8 mouse cellular contexts compared by ENCODE assay signal in genomic region chr10:61331046-61331445, GRCm38 (mm10). TPM values are rescaled to one million over a fixed set of nuclear protein-coding genes. Genes with fewer than 3 reads are reported as not detected.
DNase-seq lines count a peak whose midpoint lies in the region; ATAC-seq lines count a peak whose summit lies in the region.

No protein-coding gene starts in this region.

- no peak overlapping the region for H3K4me2 ChIP-seq in liver, embryonic 11.5 days

- H3K4me3 ChIP-seq in liver, embryonic 11.5 days (ENCODE audit: low read depth, low read length): no peak overlapping the region

- no peaks in the 10 kb centered on the region for H3K4me1 ChIP-seq in liver, embryonic 11.5 days (replicated peaks; ENCODE audit: control insufficient read depth, insufficient read depth, low read length)

- WGBS in liver, embryonic 11.5 days: 81% methylated on average over 5 of the region's 5 CpGs

- H3K9ac ChIP-seq in liver, embryonic 11.5 days (ENCODE audit: low read depth, low read length): no peak overlapping the region

- peaks cover 4% of the 10 kb centered on the region; the same call in 1 of the 2 replicates for H3K36me3 ChIP-seq in liver, embryonic 11.5 days (ENCODE audit: control insufficient read depth, insufficient read depth, low read length)

- DNase-seq in Muller cell, postnatal 12 days (ENCODE audit: inconsistent ontology term): peak; percentile 64
- peak; percentile 40 for DNase-seq in brain, embryonic 18.5 days (ENCODE audit: low read depth, low spot score)
- peak; percentile 59 for DNase-seq in gastrocnemius, postnatal 10 days
- DNase-seq in left cerebral cortex, adult 11 months (ENCODE audit: low spot score): peak; percentile 62
- DNase-seq in right cerebral cortex, postnatal 4 days: peak; percentile 63
- DNase-seq in retina, embryonic 14.5 days (ENCODE audit: low spot score): no peak
- DNase-seq in adrenal gland, adult (ENCODE audit: inconsistent age in 2 of 2, low spot score in 1 of 2): no peak
- DNase-seq in liver, embryonic 11.5 days (ENCODE audit: low spot score): no peak

- no peaks in the 10 kb centered on the region for H3K27me3 ChIP-seq in liver, embryonic 11.5 days (replicated peaks; ENCODE audit: control insufficient read depth, insufficient read depth, low read length)

- no peak for ATAC-seq in liver, embryonic 11.5 days (replicated peaks; ENCODE audit: low FRiP score)

- no peak overlapping the region for H3K27ac ChIP-seq in liver, embryonic 11.5 days (ENCODE audit: low read depth, low read length)

- no peaks in the 10 kb centered on the region for H3K9me3 ChIP-seq in liver, embryonic 11.5 days (ENCODE audit: control insufficient read depth, low read length)

RNA-seq across cellular contexts. Expression of gene Prf1, which starts 33.4 kb away (rescaled TPM):
- not detected for total RNA-seq in gastrocnemius, postnatal 10 days (2021)
- 0.06 and 0.19 TPM in 2 replicates for polyA plus RNA-seq in liver, embryonic 11.5 days (2014; fragmentation: Nextera tagmentation; extraction: Ambion mirVana)

RNA-seq across cellular contexts. Expression of gene Pald1, which starts 52.3 kb away (rescaled TPM):
- 10 to 100 TPM; 18.5 to 28.3 TPM for total RNA-seq in gastrocnemius, postnatal 10 days (2021)
- 17.0 and 18.4 TPM in 2 replicates for polyA plus RNA-seq in liver, embryonic 11.5 days (2014; fragmentation: Nextera tagmentation; extraction: Ambion mirVana)

RNA-seq across cellular contexts. Expression of gene Adamts14, which starts 57.8 kb away (rescaled TPM):
- total RNA-seq in gastrocnemius, postnatal 10 days (2021): 1 to 10 TPM; 4.7 to 8.0 TPM
- 0.48 and 0.92 TPM in 2 replicates for polyA plus RNA-seq in liver, embryonic 11.5 days (2014; fragmentation: Nextera tagmentation; extraction: Ambion mirVana)

Comparison
In these comparisons a context has a peak if more than half of its experiments do, and no peak if none do; other contexts are left out.
1. DNase-seq: peak in Muller cell, postnatal 12 days (single experiment), brain, embryonic 18.5 days (single experiment), gastrocnemius, postnatal 10 days (single experiment), left cerebral cortex, adult 11 months (single experiment) and right cerebral cortex, postnatal 4 days (single experiment); none in retina, embryonic 14.5 days (single experiment), adrenal gland, adult (0 of 2) and liver, embryonic 11.5 days (single experiment).